Mouse (Mus musculus) E14TG2a.4 (cell line): ENCODE results near the gene Tex12.

Source experiments
- H3K27me3 ChIP-seq: 2 replicates; pipeline ENCODE4 v1.6.1; 2014; ENCODE audit warnings: low read length, control low read depth; ENCODE audit not compliant: insufficient read depth
- H3K36me3 ChIP-seq: 2 replicates; pipeline ENCODE4 v1.6.1; 2014; ENCODE audit warnings: low read length, control low read depth; ENCODE audit not compliant: insufficient read depth
- H3K4me1 ChIP-seq: replicated peaks from 2 replicates; pipeline ENCODE4 v1.6.1; 2014; ENCODE audit warnings: low read depth, low read length, control low read depth
- H3K4me3 ChIP-seq: replicated peaks from 2 replicates; pipeline ENCODE4 v1.5.1; 2014; ENCODE audit warnings: mild to moderate bottlenecking, low read length
- H3K9me3 ChIP-seq: 2 replicates; pipeline ENCODE4 v1.6.1; 2014; ENCODE audit warnings: low read length, control low read depth
- CTCF ChIP-seq: conservative IDR thresholded peaks from 2 replicates; pipeline ENCODE4 v1.5.1; 2014; ENCODE audit warnings: low read length
- NANOG ChIP-seq: IDR thresholded peaks from 2 replicates; pipeline ENCODE4 v1.6.1; 2014; ENCODE audit warnings: borderline replicate concordance, low read length, mixed read lengths
- POU5F1 ChIP-seq: IDR thresholded peaks from 2 replicates; pipeline ENCODE4 v1.6.1; 2014; ENCODE audit warnings: low read length, borderline replicate concordance

Tex12 gene

DNA sequence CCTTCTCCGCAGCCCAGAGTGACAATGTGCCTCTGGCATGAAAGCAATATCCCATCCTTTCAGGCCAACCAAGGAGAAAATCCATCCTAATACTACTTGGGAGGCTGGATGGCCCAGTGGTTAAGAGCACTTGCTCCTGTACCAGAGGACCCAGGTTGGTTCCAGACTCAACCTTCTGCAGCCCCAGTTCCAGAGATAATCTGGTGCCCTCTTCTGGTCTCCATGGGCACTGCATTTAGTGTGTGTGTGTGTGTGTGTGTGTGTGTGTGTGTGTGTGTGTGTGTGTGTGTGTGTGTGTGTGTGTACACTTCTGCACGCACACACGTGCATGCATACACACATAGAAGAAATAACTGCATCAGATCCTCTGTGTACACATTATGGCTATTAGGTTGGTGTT lies 32.4 kb upstream of the Tex12 start:
- Histone ChIP-seq H3K4me3 (no peak overlapping the region), H3K9me3 (no peaks in the 10 kb centered on the region), H3K4me1 (peaks cover 7% of the 10 kb centered on the region; the same call in 1 of the 2 replicates), H3K27me3 (peaks cover 3% of the 10 kb centered on the region; the same call in 1 of the 2 replicates), H3K36me3 (peaks cover 36% of the 10 kb centered on the region)
- TF ChIP-seq CTCF (peak; percentile 76), NANOG (no peak)

DNA sequence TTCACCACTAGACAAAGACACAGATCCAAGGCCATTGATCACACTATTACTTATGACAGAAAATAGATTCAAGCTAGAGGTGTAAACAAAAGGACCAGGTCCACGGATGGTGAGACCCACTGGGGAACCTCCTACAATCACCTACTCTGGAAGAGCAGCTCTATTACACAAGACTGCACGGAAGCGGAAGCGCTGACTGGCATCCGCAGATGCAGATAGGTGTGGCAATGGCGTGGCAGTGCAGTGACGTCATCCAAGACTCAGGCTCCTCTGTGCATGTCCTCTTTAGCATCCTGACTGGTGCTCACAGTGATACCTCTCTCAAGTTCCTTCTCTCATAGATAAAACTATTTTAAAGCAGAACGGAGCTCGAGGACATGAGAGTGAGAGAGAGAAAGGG lies 31.8 kb upstream of the Tex12 start:
- Histone ChIP-seq H3K9me3 (no peaks in the 10 kb centered on the region), H3K36me3 (peaks cover 30% of the 10 kb centered on the region), H3K4me3 (no peak overlapping the region), H3K4me1 (peaks cover 7% of the 10 kb centered on the region; the same call in 1 of the 2 replicates), H3K27me3 (peaks cover 3% of the 10 kb centered on the region; the same call in 1 of the 2 replicates)
- TF ChIP-seq NANOG (no peak), POU5F1 (no peak), CTCF (no peak)

- Histone ChIP-seq H3K4me1 (peaks cover 7% of the 10 kb centered on the region; the same call in 1 of the 2 replicates), H3K9me3 (no peaks in the 10 kb centered on the region), H3K27me3 (peaks cover 3% of the 10 kb centered on the region; the same call in 1 of the 2 replicates), H3K36me3 (peaks cover 10% of the 10 kb centered on the region), H3K4me3 (no peak overlapping the region)
- TF ChIP-seq CTCF (no peak), NANOG (no peak), POU5F1 (no peak)
Measured at GRCm38 (mm10) chr9:50590856-50591518, 29.9 kb upstream of the Tex12 start.

DNA sequence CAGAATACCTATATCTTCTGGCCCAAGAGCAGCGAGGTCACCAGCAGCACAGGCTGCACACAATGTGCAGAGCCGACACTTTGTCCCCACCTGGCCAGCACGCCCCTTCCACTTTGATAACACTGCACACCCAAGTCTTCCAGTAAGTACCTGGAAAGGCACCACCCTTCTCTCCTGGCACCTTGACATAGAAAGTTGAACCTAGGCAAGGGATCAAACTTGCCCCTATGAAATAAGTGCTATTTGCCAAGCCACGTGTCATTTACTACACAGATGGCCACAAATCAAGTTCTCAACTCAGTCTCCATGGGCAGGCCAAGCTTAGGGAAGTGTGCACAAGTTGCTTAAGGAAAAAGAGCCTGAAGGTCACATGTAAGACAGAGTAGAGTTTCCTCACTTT lies 25.8 kb upstream of the Tex12 start:
- H3K9me3 ChIP-seq, result no peaks in the 10 kb centered on the region
- H3K27me3 ChIP-seq, result peaks cover 4% of the 10 kb centered on the region; the same call in 1 of the 2 replicates
- no peaks in the 10 kb centered on the region for H3K36me3 ChIP-seq
- H3K4me3 ChIP-seq, result no peak overlapping the region
- no peak for TF ChIP-seq CTCF
- TF ChIP-seq NANOG, result no peak
- TF ChIP-seq POU5F1, result no peak
- H3K4me1 ChIP-seq, result no peaks in the 10 kb centered on the region

GRCm38 (mm10) chr9:50585145-50585818 lies 24.2 kb upstream of the Tex12 start:
- Histone ChIP-seq H3K4me3 (no peak overlapping the region), H3K36me3 (no peaks in the 10 kb centered on the region), H3K9me3 (no peaks in the 10 kb centered on the region), H3K27me3 (peaks cover 5% of the 10 kb centered on the region; the same call in 1 of the 2 replicates), H3K4me1 (no peaks in the 10 kb centered on the region)
- no peak for TF ChIP-seq CTCF
- TF ChIP-seq POU5F1, result no peak
- TF ChIP-seq NANOG, result no peak

DNA sequence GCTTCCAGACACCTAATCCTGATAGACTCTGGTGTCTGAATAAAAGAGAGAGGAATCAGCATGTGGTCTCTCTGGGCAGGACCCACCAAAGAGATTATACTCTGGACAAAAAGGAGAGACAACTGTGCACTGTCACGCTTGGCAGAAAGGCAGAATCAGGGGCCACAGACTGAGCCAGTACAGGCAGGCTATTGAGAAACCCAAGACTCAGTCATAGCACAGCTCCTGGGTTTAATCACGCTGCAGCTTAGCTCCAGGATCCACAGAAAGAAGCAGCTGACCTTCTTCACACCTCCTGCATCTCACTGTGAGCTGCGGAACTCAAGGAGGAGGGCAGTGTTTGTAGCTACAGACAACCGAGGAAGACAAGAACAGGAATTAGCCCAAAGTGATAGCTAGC lies 19.2 kb upstream of the Tex12 start:
- Histone ChIP-seq H3K9me3 (no peaks in the 10 kb centered on the region), H3K27me3 (peaks cover 9% of the 10 kb centered on the region; the same call in 1 of the 2 replicates), H3K4me1 (peaks cover 4% of the 10 kb centered on the region), H3K36me3 (no peaks in the 10 kb centered on the region), H3K4me3 (no peak overlapping the region)
- no peak for TF ChIP-seq NANOG
- no peak for TF ChIP-seq POU5F1
- no peak for TF ChIP-seq CTCF

GRCm38 (mm10) chr9:50569599-50570525 lies 8.7 kb upstream of the Tex12 start:
- Histone ChIP-seq H3K4me3 (no peak overlapping the region), H3K4me1 (no peaks in the 10 kb centered on the region), H3K27me3 (peaks cover 16% of the 10 kb centered on the region), H3K9me3 (no peaks in the 10 kb centered on the region), H3K36me3 (no peaks in the 10 kb centered on the region)
- TF ChIP-seq POU5F1 (no peak), NANOG (no peak), CTCF (no peak)

- Histone ChIP-seq H3K36me3 (no peaks in the 10 kb centered on the region), H3K4me1 (no peaks in the 10 kb centered on the region), H3K9me3 (no peaks in the 10 kb centered on the region), H3K27me3 (peaks cover 10% of the 10 kb centered on the region; the same call in 1 of the 2 replicates), H3K4me3 (no peak overlapping the region)
- TF ChIP-seq POU5F1 (no peak), NANOG (no peak), CTCF (no peak)
Measured at GRCm38 (mm10) chr9:50567881-50568280, 6.8 kb upstream of the Tex12 start.
